Comparison of ENCODE assay signal across 7 mouse cellular contexts in genomic region chr6:99028161-99028988, GRCm38 (mm10).
A peak's percentile ranks its signal among the peaks of the same experiment; 100 is the strongest.
DNase-seq lines count a peak whose midpoint lies in the region; ATAC-seq lines count a peak whose summit lies in the region.

No protein-coding gene starts in this region.

- 0 out of 2 replicates have a peak, but pooled peaks cover 3% of the 10 kb centered on the region for H3K27me3 ChIP-seq in forebrain, embryonic 15.5 days
- H3K27me3 ChIP-seq in hindbrain, embryonic 14.5 days (ENCODE audit: control insufficient read depth, insufficient read depth, low read length): peaks cover 14% of the 10 kb centered on the region; the same call in 1 of the 2 replicates
- H3K27me3 ChIP-seq in midbrain, embryonic 15.5 days (replicated peaks): 0 out of 2 replicates have a peak, but pooled peaks cover 3% of the 10 kb centered on the region

- WGBS in forebrain, embryonic 15.5 days: under 1% methylated on average over 64 of the region's 87 CpGs
- WGBS in hindbrain, embryonic 14.5 days: under 1% methylated on average over 57 of the region's 87 CpGs
- under 1% methylated on average over 75 of the region's 87 CpGs for WGBS in midbrain, embryonic 15.5 days

- peak overlapping the region; percentile 65 for H3K4me3 ChIP-seq in forebrain, embryonic 15.5 days
- peak overlapping the region; percentile 64 for H3K4me3 ChIP-seq in hindbrain, embryonic 14.5 days (replicated peaks; ENCODE audit: low read length)
- peak overlapping the region; percentile 59 for H3K4me3 ChIP-seq in midbrain, embryonic 15.5 days

- no peaks in the 10 kb centered on the region for H3K9me3 ChIP-seq in forebrain, embryonic 15.5 days
- no peaks in the 10 kb centered on the region for H3K9me3 ChIP-seq in hindbrain, embryonic 14.5 days (ENCODE audit: control insufficient read depth, low read length)
- H3K9me3 ChIP-seq in midbrain, embryonic 15.5 days: no peaks in the 10 kb centered on the region

- peak overlapping the region; percentile 72 for H3K4me2 ChIP-seq in forebrain, embryonic 15.5 days (replicated peaks)
- H3K4me2 ChIP-seq in hindbrain, embryonic 14.5 days (replicated peaks): peak overlapping the region; percentile 93
- peak overlapping the region; percentile 77 for H3K4me2 ChIP-seq in midbrain, embryonic 15.5 days

- peak overlapping the region; percentile 81 for H3K27ac ChIP-seq in forebrain, embryonic 15.5 days (replicated peaks)
- H3K27ac ChIP-seq in hindbrain, embryonic 14.5 days: peak overlapping the region; percentile 84
- peak overlapping the region; percentile 86 for H3K27ac ChIP-seq in midbrain, embryonic 15.5 days

- peak; percentile 25 to 30 for DNase-seq in CD8-positive naive resting alpha-beta T cell, adult 2 months (ENCODE audit: low read depth in 2 of 2, low spot score in 2 of 2)
- peak; percentile 68 for DNase-seq in ZHBTc4 (ENCODE audit: low read depth, low spot score)
- DNase-seq in hindbrain, embryonic 14.5 days (ENCODE audit: low spot score): peak; percentile 53
- peak; percentile 69 for DNase-seq in liver
- peak; percentile 58 to 65 for DNase-seq in spleen, postnatal 36 days (ENCODE audit: low spot score in 2 of 2)

- peak overlapping the region; percentile 74 for H3K9ac ChIP-seq in forebrain, embryonic 15.5 days (replicated peaks)
- H3K9ac ChIP-seq in hindbrain, embryonic 14.5 days: peak overlapping the region; percentile 74
- peak overlapping the region; percentile 48 for H3K9ac ChIP-seq in midbrain, embryonic 15.5 days

- peaks cover 21% of the 10 kb centered on the region for H3K4me1 ChIP-seq in forebrain, embryonic 15.5 days
- H3K4me1 ChIP-seq in hindbrain, embryonic 14.5 days (replicated peaks; ENCODE audit: control insufficient read depth, insufficient read depth, low read length): peaks cover 4% of the 10 kb centered on the region; the same call in 1 of the 2 replicates
- H3K4me1 ChIP-seq in midbrain, embryonic 15.5 days: peaks cover 37% of the 10 kb centered on the region

- peak; percentile 97 for ATAC-seq in forebrain, embryonic 15.5 days (replicated peaks)
- ATAC-seq in hindbrain, embryonic 14.5 days (ENCODE audit: low FRiP score): peak; percentile 94
- ATAC-seq in midbrain, embryonic 15.5 days (replicated peaks): peak; percentile 96

- H3K36me3 ChIP-seq in forebrain, embryonic 15.5 days: no peaks in the 10 kb centered on the region
- H3K36me3 ChIP-seq in hindbrain, embryonic 14.5 days (replicated peaks; ENCODE audit: control insufficient read depth, insufficient read depth): no peaks in the 10 kb centered on the region
- no peaks in the 10 kb centered on the region for H3K36me3 ChIP-seq in midbrain, embryonic 15.5 days (replicated peaks)

Comparison
In these comparisons a context has a peak if more than half of its experiments do, and no peak if none do; other contexts are left out.
1. Peak in every context shown above with its lines: DNase-seq, ATAC-seq, H3K4me3 ChIP-seq and H3K27ac ChIP-seq.